Mouse (Mus musculus): ENCODE measurements at regions not wholly inside any gene's neighbourhood (a gene's known extent, or its start where the extent isn't known, plus 50 kb on each side); places are given as distances from the start of the nearest gene placed in this dataset.

- TF ChIP-seq POLR2A (IDR thresholded peaks at IDR 0.05; ENCODE audit: insufficient read depth, low read depth, low read length) (no peak), CTCF (IDR thresholded peaks at IDR 0.05; ENCODE audit: insufficient read depth, low read depth, low read length) (no peak)
Measured at GRCm38 (mm10) chr15:7587210-7587609, 189.0 kb upstream of the Egflam start.

All from olfactory bulb, adult 2 months (tissue).